Mouse (Mus musculus): Measurements from ENCODE around the gene Abhd8.

DNA sequence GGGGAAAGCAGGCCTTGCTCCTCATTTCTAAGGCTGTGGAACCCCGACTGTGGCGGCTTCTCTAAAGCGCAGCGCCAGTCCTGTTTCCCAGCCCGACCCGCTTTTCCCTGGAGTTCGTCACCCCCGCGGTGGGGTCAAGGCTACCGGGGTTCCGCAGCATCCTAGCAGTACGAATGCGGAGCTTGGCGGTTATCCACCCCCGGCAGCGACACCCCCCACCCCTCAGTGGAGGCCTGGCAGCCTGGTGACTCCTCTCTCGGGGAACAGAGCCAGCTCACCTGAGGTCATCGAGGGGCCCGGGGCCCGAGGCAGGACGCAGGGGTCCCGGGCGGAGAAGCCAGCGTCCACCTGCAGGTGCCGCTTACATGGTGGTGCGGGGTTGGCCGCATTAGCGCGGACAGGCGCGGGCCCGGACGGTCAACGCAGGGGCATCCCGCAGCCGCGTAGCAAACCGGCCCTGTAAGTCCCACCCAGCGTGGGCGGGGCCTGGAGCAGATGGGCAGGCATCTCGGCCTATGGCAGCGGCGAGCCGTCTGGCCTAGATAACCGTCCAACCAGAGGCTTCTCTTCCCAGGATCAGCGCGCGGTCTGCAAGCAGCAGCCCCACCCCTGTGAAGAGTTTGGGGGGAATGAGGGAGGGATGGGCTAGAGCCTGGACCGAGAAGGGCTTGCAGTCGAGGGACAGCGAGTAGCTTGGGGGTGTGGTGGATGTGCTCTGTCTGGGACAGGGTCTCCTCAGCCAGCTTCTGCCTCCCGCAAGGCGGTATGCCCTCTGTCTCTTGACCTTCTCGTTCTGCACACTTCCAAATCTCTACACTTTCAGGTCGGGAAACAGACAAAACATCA is at the start of gene Abhd8:
- no peak for TF ChIP-seq CTCF (IDR thresholded peaks at IDR 0.05; ENCODE audit: low read depth)
- no peak for TF ChIP-seq EP300 (IDR thresholded peaks at IDR 0.05; ENCODE audit: low read depth)
